Mouse (Mus musculus): ENCODE data around the gene Pck2.
A peak's percentile ranks its signal among the peaks of the same experiment; 100 is the strongest.

Gene Pck2

GRCm38 (mm10) chr14:55540067-55540786 lies at the start of gene Pck2:
Pck2 (plus strand) TSS chr14:55540266.
- peak; percentile 94 for DNase-seq (ENCODE audit: low spot score)

GRCm38 (mm10) chr14:55490361-55491201 lies 49.5 kb upstream of the Pck2 start, which contains the start of gene Carmil3:
Carmil3 (plus strand) TSS chr14:55490651.
- no peak for DNase-seq (ENCODE audit: low spot score)

- DNase-seq (ENCODE audit: low spot score): peak; percentile 71
These were observed 48.7 kb upstream of the Pck2 start for GRCm38 (mm10) chr14:55491291-55491833.

GRCm38 (mm10) chr14:55492103-55492502 lies 48.0 kb upstream of the Pck2 start:
- DNase-seq (ENCODE audit: low spot score): no peak

DNA sequence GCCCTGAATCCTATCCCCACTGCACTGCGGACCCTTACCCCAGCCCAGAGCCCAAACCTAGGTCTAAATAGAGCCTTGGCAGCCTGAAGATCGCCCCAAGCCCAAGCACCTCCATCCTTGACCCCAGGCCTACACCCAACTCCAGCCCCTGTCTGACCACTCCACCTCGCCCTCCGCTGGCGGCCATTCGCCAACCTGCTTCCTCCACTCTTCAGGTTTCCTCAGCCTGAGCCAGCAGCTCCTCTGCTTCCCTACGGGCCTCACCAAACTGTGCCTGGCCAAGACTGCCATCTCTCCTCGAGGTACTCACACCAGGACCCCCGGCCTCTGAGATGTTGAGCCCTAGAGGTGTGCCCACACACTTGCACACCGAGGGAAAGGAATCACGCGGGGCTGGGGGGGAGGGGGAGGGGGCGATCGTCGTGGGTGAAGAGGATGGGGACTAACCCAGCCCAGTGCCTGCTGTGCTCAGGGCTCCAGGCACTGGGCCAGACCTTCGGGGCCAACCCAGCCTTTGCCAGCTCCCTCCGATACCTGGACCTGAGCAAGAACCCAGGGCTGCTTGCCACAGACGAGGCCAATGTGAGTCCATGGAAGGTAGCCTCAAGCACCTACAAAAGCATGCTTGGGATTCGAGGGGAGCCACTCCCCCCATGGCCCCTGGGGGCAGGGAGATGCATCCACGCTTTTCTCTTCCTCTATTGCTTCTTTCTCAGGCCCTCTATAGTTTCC lies 44.4 kb upstream of the Pck2 start:
- no peak for DNase-seq (ENCODE audit: low spot score)

DNA sequence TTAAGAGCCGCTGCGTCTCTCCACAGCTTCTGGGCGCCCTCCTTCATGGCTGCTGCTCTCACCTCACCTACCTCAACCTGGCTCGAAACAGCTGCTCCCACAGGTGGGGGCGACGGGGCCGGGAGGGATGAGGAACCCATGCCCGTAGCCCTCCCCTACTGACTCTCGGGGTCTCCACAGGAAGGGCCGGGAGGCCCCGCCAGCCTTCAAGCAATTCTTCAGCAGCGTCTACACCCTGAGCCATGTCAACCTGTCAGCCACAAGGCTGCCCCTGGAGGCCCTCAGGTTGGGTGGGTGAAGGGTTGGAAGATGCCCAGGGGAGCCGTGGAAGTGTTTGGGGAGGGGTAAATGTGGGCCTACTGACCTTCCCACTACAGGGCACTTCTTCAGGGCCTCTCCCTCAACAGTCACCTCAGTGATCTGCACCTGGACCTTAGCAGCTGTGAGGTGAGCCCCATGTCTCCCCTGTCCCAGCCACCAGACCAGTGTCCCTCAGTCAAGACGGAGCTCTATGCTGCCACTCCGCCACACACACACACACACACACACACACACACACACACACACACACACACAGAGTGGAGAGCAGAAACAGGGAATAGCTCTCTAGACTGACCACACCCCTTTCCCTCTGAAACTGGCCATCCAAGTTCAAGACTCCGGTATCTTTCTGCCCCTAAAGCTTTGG lies 43.2 kb upstream of the Pck2 start:
- no peak for DNase-seq (ENCODE audit: low spot score)

DNA sequence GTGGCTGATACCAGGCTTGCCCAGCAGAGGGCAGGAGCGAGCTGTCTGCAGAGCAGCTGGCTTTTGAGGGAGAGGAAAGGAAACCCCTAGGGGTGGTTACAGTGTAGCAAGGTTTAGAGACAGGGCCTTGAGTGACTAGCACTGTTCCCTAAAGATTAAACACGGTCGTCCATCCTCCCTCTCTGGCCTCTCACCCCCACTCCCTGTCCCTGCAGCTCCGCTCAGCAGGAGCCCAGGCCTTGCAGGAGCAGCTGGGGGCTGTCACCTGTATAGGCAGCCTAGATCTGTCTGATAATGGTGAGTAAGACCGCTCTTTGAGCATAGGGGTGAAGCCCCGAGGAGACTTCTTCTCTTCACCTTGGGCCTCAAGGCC lies 42.6 kb upstream of the Pck2 start:
- peak; percentile 76 for DNase-seq (ENCODE audit: low spot score)

GRCm38 (mm10) chr14:55505612-55506011 lies 34.5 kb upstream of the Pck2 start:
- no peak for DNase-seq (ENCODE audit: low spot score)

GRCm38 (mm10) chr14:55507801-55508200 lies 32.3 kb upstream of the Pck2 start:
- DNase-seq (ENCODE audit: low spot score): no peak

DNA sequence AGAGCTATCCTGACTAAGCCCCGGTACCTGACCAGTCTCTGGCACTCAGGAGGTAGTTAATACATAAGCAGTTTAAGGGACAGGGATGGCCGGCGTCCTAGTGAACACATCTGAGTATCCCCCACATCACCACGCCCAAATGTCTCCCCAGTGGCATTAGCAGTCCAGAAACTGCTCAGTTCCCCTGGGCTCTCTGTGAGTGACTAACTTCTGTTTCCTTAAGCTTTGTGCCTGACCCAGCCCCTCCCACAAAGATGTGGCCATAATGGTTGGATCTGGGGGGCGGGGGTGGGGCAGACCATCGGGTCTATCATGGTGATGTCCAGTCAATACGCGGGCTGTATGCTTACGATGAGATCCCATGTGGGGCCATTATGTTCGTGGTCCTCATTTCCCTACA lies 30.5 kb upstream of the Pck2 start:
- DNase-seq (ENCODE audit: low spot score): no peak

DNA sequence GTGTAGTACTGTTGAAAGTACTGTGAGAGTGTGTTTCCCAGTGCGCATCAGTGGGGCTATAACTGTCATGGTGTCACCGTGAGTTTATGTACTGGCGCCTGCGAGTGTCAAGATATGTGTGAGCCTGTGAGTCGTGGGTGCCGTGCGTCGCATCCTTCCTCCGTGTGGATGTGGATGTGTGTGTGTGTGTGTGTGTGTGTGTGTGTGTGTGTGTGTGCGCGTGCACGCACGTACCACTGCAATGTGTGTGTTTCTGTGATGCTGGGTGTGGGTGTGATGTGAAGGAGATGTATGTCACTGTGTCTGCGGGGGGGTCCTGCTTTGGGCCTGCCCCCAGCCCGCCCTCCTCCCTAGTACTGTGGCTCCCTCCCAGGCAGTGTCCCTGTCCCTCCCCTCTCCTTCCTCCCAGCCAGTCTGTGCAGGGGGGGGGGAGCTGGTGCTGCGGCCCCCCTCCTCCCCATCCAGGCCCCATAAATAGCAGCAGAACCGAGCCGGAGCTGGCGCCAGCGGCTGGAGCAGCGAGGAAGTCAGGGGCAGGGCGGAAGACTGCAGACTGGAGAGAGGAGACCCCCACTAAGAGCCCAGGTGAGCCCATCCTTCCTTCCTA lies 29.8 kb upstream of the Pck2 start, which contains the start of gene Cpne6:
Gene Cpne6, plus strand, starts transcription at position 321 of the 607 bp plus-strand sequence.
- DNase-seq (ENCODE audit: low spot score): no peak

- DNase-seq (ENCODE audit: low spot score): no peak
These were observed 29.0 kb upstream of the Pck2 start for GRCm38 (mm10) chr14:55511037-55511436.

GRCm38 (mm10) chr14:55513927-55514326 lies 26.1 kb upstream of the Pck2 start:
- DNase-seq (ENCODE audit: low spot score): no peak

DNA sequence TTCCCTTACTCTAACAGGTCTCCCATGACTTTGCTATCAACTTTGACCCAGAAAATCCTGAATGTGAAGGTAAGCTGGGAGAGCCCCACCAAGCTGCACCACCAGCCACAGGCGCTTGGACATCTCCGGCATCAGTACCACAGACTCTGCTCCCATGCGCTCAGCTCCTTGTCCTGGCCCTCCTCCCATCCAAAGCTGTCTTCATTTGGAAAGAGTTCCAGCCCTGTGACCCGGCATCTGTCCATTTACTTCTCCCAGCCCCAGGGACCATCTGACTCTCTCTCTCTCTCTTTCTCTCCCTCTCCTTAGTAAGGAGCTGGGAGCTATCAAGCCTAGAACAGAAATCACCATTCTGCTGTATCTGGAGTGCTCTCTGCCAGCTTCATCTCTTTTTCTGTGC lies 24.2 kb upstream of the Pck2 start:
- DNase-seq (ENCODE audit: low spot score): no peak

DNA sequence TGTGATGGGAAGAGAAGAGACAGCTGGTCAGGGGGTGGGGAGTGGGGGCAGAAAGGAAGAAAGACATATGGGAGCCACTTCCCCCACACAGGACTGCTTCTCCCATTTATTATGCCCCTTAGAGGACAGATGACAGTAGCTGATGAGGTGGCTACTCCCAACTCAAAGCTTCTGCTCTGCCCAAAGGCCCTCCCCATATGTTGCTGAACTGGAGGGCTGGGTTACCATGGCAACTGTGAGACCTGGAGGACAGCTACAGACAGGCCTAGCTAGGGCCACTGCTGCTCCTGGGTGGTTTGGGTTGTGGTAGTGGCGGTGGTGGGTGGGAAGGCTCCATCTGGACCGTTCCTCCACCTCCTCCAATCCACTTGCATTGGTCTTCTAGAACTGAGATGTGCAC lies 21.2 kb upstream of the Pck2 start:
- no peak for DNase-seq (ENCODE audit: low spot score)

- no peak for DNase-seq (ENCODE audit: low spot score)
These were observed 20.5 kb upstream of the Pck2 start for GRCm38 (mm10) chr14:55519604-55520003.

GRCm38 (mm10) chr14:55520451-55521361 lies 19.4 kb upstream of the Pck2 start:
- DNase-seq (ENCODE audit: low spot score): no peak

DNA sequence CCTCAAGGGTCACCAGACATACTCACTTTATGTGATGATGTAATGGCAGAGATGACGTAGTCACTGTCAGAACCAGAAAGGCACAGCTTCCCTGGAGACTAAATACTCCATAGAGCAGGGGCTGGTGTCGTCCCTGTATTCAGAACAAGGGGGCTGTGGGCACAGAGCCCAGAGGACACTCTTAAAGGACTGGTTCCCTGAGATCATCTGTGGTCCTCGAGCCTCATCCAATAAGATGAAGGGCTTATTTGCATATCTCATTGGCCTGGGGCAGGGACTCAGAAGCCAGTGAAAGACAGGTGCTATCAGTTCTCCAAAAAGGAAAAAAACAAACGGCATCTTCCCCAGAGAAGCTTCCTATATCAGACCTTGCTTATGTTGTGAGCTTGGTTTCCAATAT lies 16.0 kb upstream of the Pck2 start:
- DNase-seq (ENCODE audit: low spot score): no peak

DNA sequence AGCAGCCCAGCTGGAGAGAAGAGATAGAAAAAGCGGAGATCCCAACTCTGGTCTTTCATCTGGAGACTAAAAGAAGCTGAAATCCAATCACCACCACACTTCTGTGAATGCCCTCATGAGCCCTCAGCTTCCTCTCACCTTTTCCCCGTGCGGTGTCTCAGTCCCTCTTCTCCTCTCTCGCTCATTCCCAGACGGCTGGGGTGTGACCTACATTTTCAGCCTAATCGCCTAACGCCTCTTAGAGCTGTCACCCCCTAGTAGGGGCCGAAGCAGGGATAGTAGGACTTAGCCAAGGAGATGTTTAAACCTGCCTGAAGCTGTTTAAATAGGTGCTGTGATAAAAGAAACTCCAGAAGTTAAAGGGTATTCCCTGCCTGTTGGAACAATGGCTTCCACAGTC lies 15.3 kb upstream of the Pck2 start, which contains the start of gene Nrl:
Gene Nrl, minus strand, starts transcription at position 197 of the 400 bp plus-strand sequence.
- no peak for DNase-seq (ENCODE audit: low spot score)

DNA sequence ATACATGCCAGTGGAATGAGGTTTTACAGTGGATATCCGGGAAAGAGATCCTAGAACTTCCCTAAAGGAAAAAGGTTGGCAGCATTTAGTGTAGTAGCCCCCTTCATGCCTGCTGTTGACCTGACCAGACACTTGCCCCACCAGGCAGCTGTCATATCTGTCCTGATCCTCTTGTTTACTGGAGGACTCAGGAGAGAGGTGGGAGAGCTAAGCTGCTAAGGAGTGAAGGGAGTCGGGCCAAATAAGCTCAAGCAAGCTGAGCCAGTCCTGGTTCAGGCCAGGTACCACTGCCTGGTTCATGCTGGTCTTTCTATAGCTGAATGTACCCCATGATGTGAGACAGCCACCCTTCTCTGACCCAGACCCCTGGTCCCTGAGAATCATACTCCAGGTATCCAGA lies 13.4 kb upstream of the Pck2 start:
- DNase-seq (ENCODE audit: low spot score): no peak
